Mouse (Mus musculus) neutrophil, adult 59 days (primary cell): ENCODE measurements around the gene Sfmbt1. TPM values are rescaled to one million over a fixed set of nuclear protein-coding genes. Genes with fewer than 3 reads are reported as not detected.

Source experiments
- total RNA-seq, 2 experiments: library from RNA; stranded (reverse); gene quantifications; 1 replicate in 1 of 2; 2 replicates in 1 of 2; pipeline ENCODE4 v1.2.4; 2023

Sfmbt1 gene
- total RNA-seq: 10 to 100 TPM; 13.1 to 13.7 TPM

DNA sequence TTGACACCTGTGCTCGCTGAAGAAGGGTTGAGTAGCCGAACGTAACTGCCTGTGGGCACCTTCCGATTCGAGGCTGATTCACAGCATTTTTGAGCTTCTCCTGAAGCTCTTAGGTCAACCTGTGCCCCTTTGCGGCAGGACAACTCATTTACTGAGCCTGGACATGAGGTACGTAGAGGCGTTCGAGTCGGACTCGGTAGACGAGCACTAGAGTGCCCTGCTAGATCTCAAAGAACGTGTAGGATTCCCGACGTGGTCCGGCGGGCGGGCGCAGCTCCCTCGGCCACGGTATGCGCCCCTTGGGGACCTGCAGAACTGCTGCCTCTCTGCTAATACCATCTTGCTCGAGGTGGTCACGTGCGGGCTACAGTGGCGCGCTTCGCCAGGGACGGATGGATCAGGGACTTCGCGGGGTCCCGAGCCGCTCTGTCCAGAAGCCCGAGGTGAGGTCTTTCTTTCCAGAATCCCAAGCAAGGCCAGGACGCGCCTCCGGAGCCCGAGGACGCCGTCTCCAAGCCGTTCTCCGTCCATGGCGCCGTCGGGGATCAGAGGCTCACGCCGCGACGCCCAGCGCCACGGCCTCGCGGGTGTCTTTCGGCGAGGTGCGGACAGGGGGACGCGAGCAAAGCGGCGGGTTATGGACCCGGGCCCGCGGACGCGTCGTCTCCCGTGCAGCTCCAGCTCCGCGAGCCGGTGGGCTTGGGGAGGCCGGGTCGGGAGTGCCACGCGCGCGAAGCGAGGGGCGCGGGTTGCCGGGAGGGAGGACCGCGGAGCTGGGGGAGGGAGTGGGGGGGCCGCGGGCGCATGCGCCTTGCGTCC lies at the start of gene Sfmbt1:
Sfmbt1 (plus strand) TSS at position 51 of the 819 bp plus-strand sequence.

DNA sequence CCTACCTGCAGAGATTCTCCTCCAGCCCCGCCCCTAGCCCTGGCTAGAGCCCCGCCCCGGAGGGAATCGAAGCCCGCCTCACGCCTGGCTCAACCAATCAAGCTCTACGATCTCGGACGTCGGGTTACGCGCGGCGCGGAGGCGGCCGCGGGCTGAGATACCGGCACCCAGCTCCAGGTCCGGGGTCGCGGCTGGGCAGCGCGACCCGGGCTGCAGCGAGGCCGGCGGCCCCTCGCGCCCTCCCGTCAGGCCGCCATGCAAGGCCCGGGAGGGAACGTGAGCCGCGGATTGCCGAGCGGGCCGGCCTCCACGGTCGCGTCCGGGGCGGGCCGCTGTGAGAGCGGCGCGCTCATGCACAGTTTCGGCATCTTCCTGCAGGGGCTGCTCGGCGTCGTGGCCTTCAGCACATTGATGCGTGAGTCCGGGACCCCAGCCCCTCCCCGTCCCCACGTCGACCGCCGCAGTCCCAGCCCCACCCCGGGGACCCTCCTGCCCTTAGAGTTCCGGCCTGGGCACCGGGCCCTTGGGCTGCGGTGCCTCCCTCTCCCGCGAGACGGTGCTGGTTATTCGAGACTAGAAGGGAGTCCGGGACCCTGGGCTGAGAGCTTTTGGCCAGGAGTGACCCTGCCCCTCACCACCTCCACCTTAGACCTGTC lies 111.0 kb downstream of the Sfmbt1 start, which contains the start of gene Tmem110:
Tmem110 (plus strand) TSS at position 115 of the 656 bp plus-strand sequence.

Other genes starting within 250 kb of the Sfmbt1 start
- gene Dcp1a, start 235.3 kb upstream of the Sfmbt1 start, total RNA-seq: 10 to 100 TPM; 28.9 to 30.6 TPM
- gene Cacna1d, start 223.4 kb upstream of the Sfmbt1 start, total RNA-seq: 1 to 10 TPM; 2.4 to 3.1 TPM
- gene Tkt, start 166.5 kb upstream of the Sfmbt1 start, total RNA-seq: 1,000 to 10,000 TPM; 1,175 to 1,330 TPM
- 100 to 1,000 TPM; 646 to 686 TPM for gene Prkcd, start 88.6 kb upstream of the Sfmbt1 start, total RNA-seq
- 1 to 10 TPM; 7.5 to 9.4 TPM for gene Rft1, start 60.5 kb upstream of the Sfmbt1 start, total RNA-seq
- 10 to 100 TPM; 13.2 to 16.0 TPM for gene Tmem110, start 110.7 kb downstream of the Sfmbt1 start, total RNA-seq
- 1 to 10 TPM in 1 of 2 experiments, under 1 TPM in 1; 0.87 to 1.2 TPM for gene Mustn1, start 164.4 kb downstream of the Sfmbt1 start, total RNA-seq
- under 1 TPM in 1 of 2 experiments, not detected in 1; 0.31 TPM for gene Itih4, start 171.6 kb downstream of the Sfmbt1 start, total RNA-seq
- not detected for gene Itih3, start 208.9 kb downstream of the Sfmbt1 start, total RNA-seq
- gene Itih1, start 228.4 kb downstream of the Sfmbt1 start, total RNA-seq: not detected
- 1 to 10 TPM; 3.0 to 4.3 TPM for gene Nek4, start 236.5 kb downstream of the Sfmbt1 start, total RNA-seq